Mouse (Mus musculus) kidney, adult 18-20 months (tissue): Measurements from ENCODE around the gene Sorcs1.

Experiments used
- DNase-seq: peaks from one replicate; pipeline ENCODE4 v3.0.0; 2021

Sorcs1 gene

DNA sequence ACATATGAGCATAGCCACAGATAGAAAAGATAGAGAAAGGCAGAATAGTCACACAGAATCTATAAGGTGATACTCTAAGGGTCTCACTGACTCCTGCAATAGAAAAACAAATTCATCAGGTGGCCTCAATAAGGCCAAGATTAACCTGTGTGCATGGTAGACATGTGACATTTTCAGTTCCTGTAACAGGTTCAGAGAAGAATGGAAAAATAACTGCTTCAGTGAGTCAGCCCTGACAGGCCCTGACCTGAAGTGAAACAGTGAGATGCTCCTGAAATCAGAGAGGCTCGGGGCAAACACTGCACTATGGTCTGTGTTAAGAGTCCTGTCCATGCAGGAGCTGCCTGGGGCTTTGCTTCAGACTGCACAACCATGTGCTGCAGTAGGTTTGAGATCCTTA is 481.9 kb downstream of the Sorcs1 start:
- DNase-seq, result no peak

DNA sequence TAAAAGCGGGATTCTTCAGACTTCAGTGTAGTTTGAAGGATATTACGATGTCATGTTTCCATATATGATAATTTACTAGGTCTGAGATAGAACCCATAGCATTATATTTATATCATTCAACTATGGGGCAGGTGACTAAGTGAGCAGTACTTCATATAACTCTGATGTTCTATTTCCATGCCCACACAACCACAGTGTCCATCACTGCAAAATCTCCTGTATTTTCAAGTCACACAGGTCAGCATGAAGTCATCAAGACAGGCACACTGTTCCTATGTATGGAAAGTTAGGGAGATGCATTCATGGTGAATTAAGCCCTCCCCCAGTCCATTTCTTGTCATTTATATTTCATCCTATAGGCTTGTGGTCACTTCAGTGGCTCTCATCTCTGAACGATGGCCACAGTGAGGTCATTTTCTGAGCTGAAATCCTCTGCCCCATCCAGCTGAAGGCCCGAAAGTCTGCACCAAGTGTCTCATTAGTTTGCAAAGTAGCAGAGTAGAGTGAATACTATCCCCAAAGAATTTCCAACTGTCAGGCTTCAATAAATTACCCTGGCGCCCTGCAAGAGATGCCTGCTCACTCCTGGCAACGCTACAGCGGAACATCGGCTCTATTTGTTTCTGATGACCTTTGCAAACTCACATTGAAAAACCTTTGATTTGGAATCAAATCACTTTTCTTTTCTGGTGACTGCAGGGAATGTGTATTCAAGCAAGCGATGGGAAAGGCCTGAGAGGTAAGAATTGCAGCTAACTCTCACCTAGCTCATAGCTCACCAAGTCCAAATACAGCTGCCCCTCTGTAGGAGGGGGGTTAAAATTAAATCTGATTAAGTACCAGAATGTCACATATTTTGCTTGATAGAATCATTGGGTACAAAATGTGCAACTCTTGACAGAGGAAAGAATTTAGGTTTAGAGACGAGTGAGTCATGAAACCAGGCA is 492.4 kb downstream of the Sorcs1 start:
- no peak for DNase-seq

- peak; percentile 35 for DNase-seq
Measured at GRCm38 (mm10) chr19:50184901-50185623, 493.4 kb downstream of the Sorcs1 start.

DNA sequence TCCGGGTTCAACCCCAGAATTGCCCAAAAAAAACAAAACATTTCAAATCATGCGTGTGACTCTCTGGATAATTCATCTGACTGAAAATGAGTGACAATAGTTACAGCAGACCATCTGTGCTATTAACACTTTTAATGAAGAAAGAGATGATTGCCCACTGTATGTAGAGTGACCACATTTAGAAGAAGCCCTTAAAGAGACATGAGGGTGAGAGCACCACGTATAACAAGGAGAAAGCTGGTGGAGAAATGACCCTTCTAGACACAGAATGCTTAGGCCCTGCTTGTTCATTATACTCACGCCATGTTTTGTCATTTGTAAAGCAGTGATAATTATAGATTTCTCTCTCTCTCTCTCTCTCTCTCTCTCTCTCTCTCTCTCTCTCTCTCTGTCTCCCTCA is 499.6 kb downstream of the Sorcs1 start:
- no peak for DNase-seq

DNA sequence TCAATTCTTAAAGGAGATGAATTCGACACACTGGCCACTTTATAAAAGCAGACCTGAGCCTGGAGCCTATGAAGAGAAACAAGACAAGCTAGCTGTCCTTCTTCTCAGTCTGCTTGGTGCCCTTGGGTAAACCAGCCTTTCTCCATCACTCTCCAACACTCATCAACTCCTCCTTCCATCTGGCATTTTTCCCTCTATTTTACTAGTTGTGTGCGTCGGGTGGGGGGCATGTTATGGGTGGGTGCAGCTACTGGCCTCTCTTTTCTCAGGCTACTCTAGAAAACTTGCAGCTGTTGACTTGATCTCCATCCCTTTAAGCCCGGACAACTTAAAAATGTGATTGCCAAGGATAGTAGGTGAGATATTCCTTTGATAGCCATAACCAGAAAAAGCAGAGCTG is 500.3 kb downstream of the Sorcs1 start:
- no peak for DNase-seq

GRCm38 (mm10) chr19:50171849-50172248 is 506.6 kb downstream of the Sorcs1 start:
- peak; percentile 5 for DNase-seq

- DNase-seq, result no peak
Measured at GRCm38 (mm10) chr19:50151111-50151510, 527.3 kb downstream of the Sorcs1 start.

DNA sequence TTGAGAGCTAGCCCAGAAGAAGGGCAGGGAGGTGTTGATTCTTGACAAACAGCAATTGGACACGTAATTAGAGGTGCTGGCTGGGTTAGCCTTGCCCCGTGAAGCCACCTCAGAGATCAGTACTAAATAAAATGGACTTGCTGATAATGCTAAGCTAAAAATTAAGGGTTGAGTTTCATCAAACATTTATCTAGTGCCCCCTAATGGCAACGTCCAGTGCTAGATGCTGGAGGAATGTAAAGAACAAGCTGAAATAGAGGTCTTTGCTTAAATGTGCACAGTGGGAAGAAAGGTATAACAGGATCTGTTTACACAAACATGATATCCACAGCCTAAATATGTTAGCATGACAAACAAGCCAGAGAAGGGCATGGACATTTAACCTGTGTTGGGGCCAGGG is 532.5 kb downstream of the Sorcs1 start:
- no peak for DNase-seq

DNA sequence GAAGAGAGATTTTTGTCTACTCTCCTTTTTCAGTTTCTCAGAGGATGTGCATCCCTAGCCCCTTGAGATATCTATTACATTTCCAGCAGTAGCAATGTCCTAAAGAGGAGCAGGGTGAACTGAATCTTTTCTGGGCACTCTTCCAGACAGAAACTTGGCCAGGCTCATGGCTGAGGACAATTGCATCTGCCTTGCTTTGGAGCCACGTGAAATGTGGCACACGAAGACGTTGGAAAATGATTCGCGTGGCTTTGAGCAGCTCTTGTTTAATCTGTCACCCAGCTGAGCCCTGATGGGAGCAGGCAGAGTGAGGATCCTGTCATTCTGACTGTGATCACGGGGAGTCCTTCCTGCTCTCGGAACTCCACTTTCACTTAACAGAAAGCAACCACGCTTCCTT is 536.6 kb downstream of the Sorcs1 start:
- DNase-seq, result no peak

DNA sequence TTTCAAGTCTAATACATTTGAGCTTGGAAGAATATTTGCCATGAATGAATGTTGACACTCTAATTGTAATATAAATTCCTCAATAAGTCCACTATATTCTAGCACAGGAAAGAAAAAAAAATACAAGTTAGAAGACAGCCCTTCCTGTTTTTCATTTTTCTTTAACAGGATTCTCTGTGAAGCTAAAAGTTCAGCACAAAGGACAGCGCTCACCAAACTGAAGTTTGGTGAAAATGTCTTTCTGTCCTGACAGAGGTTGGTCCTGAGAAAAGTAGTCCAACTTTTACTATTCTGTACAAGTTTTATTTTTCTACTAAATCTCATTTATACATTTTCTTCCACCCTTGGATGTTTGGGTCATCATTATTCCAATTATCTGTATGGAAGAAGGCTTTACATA is 543.8 kb downstream of the Sorcs1 start:
- DNase-seq, result no peak

DNA sequence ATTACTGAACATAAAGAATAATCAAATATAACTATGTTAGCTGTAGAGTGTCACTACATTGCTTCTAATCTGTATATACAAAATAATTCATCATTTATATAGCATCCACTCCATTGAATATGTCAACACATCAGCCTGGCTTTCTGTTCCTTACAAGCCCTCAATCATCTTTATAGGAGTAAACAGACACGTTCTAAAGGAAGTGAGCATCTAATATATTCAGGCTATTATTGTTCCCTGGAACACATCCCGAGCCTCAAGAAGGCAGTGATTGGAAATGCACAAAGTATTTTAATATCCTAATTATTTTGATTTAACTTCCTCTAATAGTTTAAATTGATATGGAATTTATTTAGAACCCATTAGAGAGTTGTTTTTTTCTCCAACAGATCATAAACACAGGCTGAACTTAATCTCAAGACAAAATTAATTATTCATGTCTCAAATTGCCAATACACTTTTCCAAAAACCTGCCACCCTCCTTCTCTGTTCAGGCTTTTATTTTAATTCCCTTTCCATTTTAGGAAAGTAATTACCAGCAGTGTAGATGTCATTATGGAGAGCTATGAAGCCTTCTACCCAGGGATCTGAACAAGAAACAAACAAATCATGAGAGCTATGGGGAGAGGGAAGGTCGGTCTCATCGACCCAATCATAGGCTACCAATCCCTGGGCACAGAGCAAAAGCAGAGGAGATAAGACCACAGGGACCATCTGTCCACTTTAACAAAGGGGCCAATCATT is 572.4 kb downstream of the Sorcs1 start:
- DNase-seq, result no peak
